In genomic region chr9:46434700-46435099, GRCm38 (mm10) we compare ENCODE assay signal across 13 mouse cellular contexts.
DNase-seq lines count a peak whose midpoint lies in the region; ATAC-seq lines count a peak whose summit lies in the region.
"Had no signal": no experiment of that assay in that cellular context is flagged by ENCODE, and none has a peak within 500 bp of the region (broad histone marks: within the 10 kb centered on the region; RNA-seq: fewer than 3 reads in every experiment).

No protein-coding gene starts in this region.

- H3K4me1 ChIP-seq in forebrain, embryonic 16.5 days (replicated peaks; ENCODE audit: control insufficient read depth, insufficient read depth, low read length): no peaks in the 10 kb centered on the region
- H3K4me1 ChIP-seq in forebrain, embryonic 11.5 days (replicated peaks; ENCODE audit: control insufficient read depth, insufficient read depth, low read length): no peaks in the 10 kb centered on the region
- no peaks in the 10 kb centered on the region for H3K4me1 ChIP-seq in heart, embryonic 11.5 days (ENCODE audit: control insufficient read depth, insufficient read depth, low read length)
- H3K4me1 ChIP-seq: embryonic facial prominence, embryonic 12.5 days; liver, embryonic 12.5 days had no signal

- H3K4me3 ChIP-seq in forebrain, embryonic 16.5 days (replicated peaks; ENCODE audit: low read length): no peak overlapping the region
- no peak overlapping the region for H3K4me3 ChIP-seq in forebrain, embryonic 11.5 days (ENCODE audit: low read depth, low read length)
- H3K4me3 ChIP-seq in heart, embryonic 11.5 days (ENCODE audit: low read depth, low read length): no peak overlapping the region
- H3K4me3 ChIP-seq: embryonic facial prominence, embryonic 12.5 days; liver, embryonic 12.5 days had no signal

- peaks cover 3% of the 10 kb centered on the region; the same call in 1 of the 2 replicates for H3K9me3 ChIP-seq in forebrain, embryonic 16.5 days (ENCODE audit: control insufficient read depth, low read length)
- peaks cover 3% of the 10 kb centered on the region; the same call in 1 of the 2 replicates for H3K9me3 ChIP-seq in forebrain, embryonic 11.5 days (ENCODE audit: control insufficient read depth, low read length)
- H3K9me3 ChIP-seq in heart, embryonic 11.5 days (replicated peaks; ENCODE audit: control insufficient read depth, low read length): no peaks in the 10 kb centered on the region; the same call in 1 of the 2 replicates

- no peak overlapping the region for H3K27ac ChIP-seq in forebrain, embryonic 16.5 days (ENCODE audit: low read length)
- no peak overlapping the region for H3K27ac ChIP-seq in forebrain, embryonic 11.5 days (ENCODE audit: low read depth, low read length)
- H3K27ac ChIP-seq in heart, embryonic 11.5 days (ENCODE audit: low read depth, low read length): no peak overlapping the region
- H3K27ac ChIP-seq: embryonic facial prominence, embryonic 12.5 days; liver, embryonic 12.5 days had no signal

- H3K36me3 ChIP-seq in forebrain, embryonic 16.5 days (ENCODE audit: control insufficient read depth, insufficient read depth): no peaks in the 10 kb centered on the region
- no peaks in the 10 kb centered on the region for H3K36me3 ChIP-seq in forebrain, embryonic 11.5 days (ENCODE audit: control insufficient read depth, insufficient read depth, low read length)
- H3K36me3 ChIP-seq in heart, embryonic 11.5 days (ENCODE audit: control insufficient read depth, insufficient read depth, low read length): no peaks in the 10 kb centered on the region
- H3K36me3 ChIP-seq: embryonic facial prominence, embryonic 12.5 days; liver, embryonic 12.5 days had no signal

- no peaks in the 10 kb centered on the region for H3K27me3 ChIP-seq in forebrain, embryonic 16.5 days (replicated peaks; ENCODE audit: control insufficient read depth, insufficient read depth, low read length)
- 0 out of 2 replicates have a peak, but pooled peaks cover 3% of the 10 kb centered on the region for H3K27me3 ChIP-seq in forebrain, embryonic 11.5 days (ENCODE audit: control insufficient read depth, insufficient read depth, low read length)
- H3K27me3 ChIP-seq in heart, embryonic 11.5 days (ENCODE audit: control insufficient read depth, insufficient read depth, low read length): peaks cover 22% of the 10 kb centered on the region
- H3K27me3 ChIP-seq: embryonic facial prominence, embryonic 12.5 days had no signal

- no peak for DNase-seq in forebrain, embryonic 11.5 days (ENCODE audit: low spot score)
- peak; percentile 63 to 79 for DNase-seq in frontal cortex, postnatal 10 days (ENCODE audit: low spot score in 2 of 2)
- DNase-seq in left cerebral cortex, adult 11 months (ENCODE audit: low spot score): peak; percentile 67
- DNase-seq in right cerebral cortex, postnatal 25 days: peak; percentile 90
- DNase-seq in urinary bladder, postnatal 4 days (ENCODE audit: low spot score in 2 of 2): no peak
- DNase-seq: gastrocnemius, postnatal 36 days; heart, postnatal 14 days; kidney, adult 2 months had no signal

- H3K9ac ChIP-seq in forebrain, embryonic 16.5 days (replicated peaks; ENCODE audit: low read depth, low read length): no peak overlapping the region
- no peak overlapping the region for H3K9ac ChIP-seq in forebrain, embryonic 11.5 days (ENCODE audit: low read length)
- H3K9ac ChIP-seq in heart, embryonic 11.5 days (ENCODE audit: low read depth, low read length): no peak overlapping the region
- H3K9ac ChIP-seq: embryonic facial prominence, embryonic 12.5 days; liver, embryonic 12.5 days had no signal

- 27% methylated on average over 3 of the region's 3 CpGs for WGBS in forebrain, embryonic 16.5 days
- WGBS in forebrain, embryonic 11.5 days: 89% methylated on average over 3 of the region's 3 CpGs
- WGBS in heart, embryonic 11.5 days (ENCODE audit: insufficient replicate concordance): 84% methylated on average over 3 of the region's 3 CpGs

- H3K4me2 ChIP-seq in forebrain, embryonic 16.5 days (ENCODE audit: low read length): no peak overlapping the region
- H3K4me2 ChIP-seq in forebrain, embryonic 11.5 days (ENCODE audit: low read depth, low read length, severe bottlenecking): no peak overlapping the region
- no peak overlapping the region for H3K4me2 ChIP-seq in heart, embryonic 11.5 days
- H3K4me2 ChIP-seq: embryonic facial prominence, embryonic 12.5 days; liver, embryonic 12.5 days had no signal

- ATAC-seq in forebrain, embryonic 16.5 days: peak; percentile 49; the same call in 1 of the 2 replicates
- no peak for ATAC-seq in forebrain, embryonic 11.5 days (replicated peaks; ENCODE audit: low FRiP score)
- ATAC-seq in CD4-positive, CD25-positive, alpha-beta regulatory T cell, adult 4 months: no peak
- no peak for ATAC-seq in heart, embryonic 11.5 days (replicated peaks; ENCODE audit: insufficient number of reproducible peaks, low FRiP score, low TSS enrichment)
- ATAC-seq: liver, embryonic 12.5 days had no signal

Comparison
In these comparisons a context has a peak if more than half of its experiments do, and no peak if none do; other contexts are left out.
1. DNase-seq: peak in frontal cortex, postnatal 10 days (2 of 2), left cerebral cortex, adult 11 months (single experiment) and right cerebral cortex, postnatal 25 days (single experiment); none in forebrain, embryonic 11.5 days (single experiment) and urinary bladder, postnatal 4 days (0 of 2).